Mouse (Mus musculus) bone marrow macrophage, adult 2 months (primary cell): ENCODE data around the gene 1700022I11Rik. TPM values are rescaled to one million over a fixed set of nuclear protein-coding genes. Genes with fewer than 3 reads are reported as not detected.

Source experiments
- H3K27ac ChIP-seq: 2 replicates; pipeline ENCODE4 v1.5.1; 2012; ENCODE audit warnings: low read depth, low read length; ENCODE audit not compliant: insufficient read depth
- H3K4me1 ChIP-seq: 2 replicates; pipeline ENCODE4 v1.6.1; 2012; ENCODE audit warnings: low read length; ENCODE audit not compliant: control insufficient read depth, insufficient read depth
- H3K4me3 ChIP-seq: 2 replicates; pipeline ENCODE4 v1.5.1; 2012; ENCODE audit warnings: mild to moderate bottlenecking, low read length, moderate library complexity; ENCODE audit not compliant: insufficient read depth
- CTCF ChIP-seq: IDR thresholded peaks from 2 replicates; pipeline ENCODE4 v1.5.1; 2012; ENCODE audit warnings: low read depth, mild to moderate bottlenecking, low read length, moderate library complexity
- POLR2A ChIP-seq: IDR thresholded peaks from 2 replicates; pipeline ENCODE4 v1.6.1; 2012; ENCODE audit warnings: mild to moderate bottlenecking, low read depth, low read length, borderline replicate concordance
- polyA plus RNA-seq: library from polyadenylated mRNA; stranded (reverse); fragments of >200 nt; gene quantifications from 2 replicates; pipeline ENCODE4 v1.2.4, GENCODE M21; 2012; ENCODE audit not compliant: missing spikeins, insufficient read depth, insufficient read length

Gene 1700022I11Rik
- polyA plus RNA-seq, 1 experiment, result not detected

DNA sequence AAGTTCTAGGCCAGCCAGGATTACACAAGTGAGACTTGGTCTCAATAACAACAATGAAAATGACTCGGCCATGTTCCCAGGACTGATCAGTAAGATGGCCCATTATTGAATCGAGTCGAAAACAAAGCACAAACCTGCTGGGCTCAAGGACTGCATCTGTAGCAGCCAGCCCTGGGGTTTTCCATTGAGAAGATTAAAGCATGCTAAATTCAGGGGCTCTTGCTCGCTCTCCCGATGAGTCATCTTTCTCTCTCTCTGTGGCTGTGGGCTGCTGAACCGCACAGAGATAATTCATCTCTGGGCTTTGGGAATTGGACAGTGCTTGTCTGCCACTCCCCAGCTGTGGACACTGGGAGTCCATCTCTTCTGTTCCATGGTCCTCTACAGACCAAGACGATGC, 28.0 kb upstream of the 1700022I11Rik start:
- Histone ChIP-seq H3K27ac (no peak overlapping the region), H3K4me3 (no peak overlapping the region), H3K4me1 (no peaks in the 10 kb centered on the region)
- TF ChIP-seq CTCF (no peak), POLR2A (no peak)

DNA sequence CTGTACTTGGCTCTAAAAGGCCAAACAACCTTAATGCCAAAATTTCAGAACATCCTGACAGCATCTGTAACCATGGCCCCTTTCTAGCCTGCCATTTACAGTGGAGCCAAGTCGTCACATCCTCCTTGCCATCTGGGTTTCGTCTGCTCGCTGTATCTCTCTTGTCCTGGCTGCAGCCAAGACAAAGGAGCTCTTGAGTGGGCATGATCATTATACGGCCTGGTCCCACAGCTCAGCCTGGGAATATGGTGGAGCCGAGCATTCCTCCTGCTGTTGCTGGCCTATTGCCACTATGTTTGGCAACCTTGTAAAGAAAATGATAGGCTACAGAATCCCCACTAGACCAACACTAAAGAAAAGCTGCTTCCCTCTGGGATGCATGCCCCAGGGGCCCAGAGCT, 26.1 kb upstream of the 1700022I11Rik start:
- no peak for TF ChIP-seq POLR2A
- no peak for TF ChIP-seq CTCF
- no peak overlapping the region for H3K27ac ChIP-seq
- no peak overlapping the region for H3K4me3 ChIP-seq
- 0 out of 2 replicates have a peak, but pooled peaks cover 3% of the 10 kb centered on the region for H3K4me1 ChIP-seq

DNA sequence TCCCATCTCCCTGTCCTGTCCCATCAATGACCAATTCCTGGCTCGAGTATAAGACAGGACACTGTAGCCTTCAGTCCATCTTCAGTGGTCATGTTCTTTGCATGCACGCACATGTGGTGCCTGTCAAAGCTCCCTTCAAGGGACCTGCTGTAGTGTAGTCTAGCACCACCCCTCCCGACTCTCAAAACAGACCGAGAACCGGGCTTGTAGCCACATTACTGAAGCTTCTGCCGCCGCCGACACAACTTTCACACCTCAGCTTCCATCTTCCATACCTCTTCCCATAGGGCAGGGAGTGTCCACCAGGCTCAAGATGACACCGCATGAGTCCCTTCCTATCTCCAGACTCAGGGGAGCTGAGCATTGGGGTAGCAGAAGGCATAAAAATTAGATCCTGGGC, 25.2 kb upstream of the 1700022I11Rik start:
- TF ChIP-seq CTCF (no peak), POLR2A (no peak)
- Histone ChIP-seq H3K4me3 (no peak overlapping the region), H3K4me1 (peaks cover 6% of the 10 kb centered on the region), H3K27ac (no peak overlapping the region)

DNA sequence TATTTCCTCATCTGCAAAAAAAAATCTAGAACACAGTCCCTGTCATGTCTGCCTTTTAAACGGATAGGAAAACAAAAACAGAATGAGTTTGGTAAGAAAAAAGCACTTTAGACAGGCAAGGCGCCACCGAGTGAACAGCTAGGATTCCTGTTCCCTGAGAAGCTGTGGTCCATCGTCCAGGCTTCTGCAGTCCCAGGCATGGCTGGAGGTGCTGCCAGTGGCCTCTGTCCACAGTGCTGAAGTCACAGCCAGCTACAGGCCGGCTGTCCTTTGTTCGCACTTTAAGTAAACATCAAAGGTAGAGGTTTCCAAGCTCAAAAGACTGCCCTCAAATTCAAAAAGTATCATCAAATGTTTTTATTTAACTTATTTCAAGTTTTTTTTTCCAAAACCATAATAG, 24.4 kb upstream of the 1700022I11Rik start:
- Histone ChIP-seq H3K27ac (no peak overlapping the region), H3K4me3 (no peak overlapping the region), H3K4me1 (peaks cover 7% of the 10 kb centered on the region)
- no peak for TF ChIP-seq POLR2A
- TF ChIP-seq CTCF, result no peak

DNA sequence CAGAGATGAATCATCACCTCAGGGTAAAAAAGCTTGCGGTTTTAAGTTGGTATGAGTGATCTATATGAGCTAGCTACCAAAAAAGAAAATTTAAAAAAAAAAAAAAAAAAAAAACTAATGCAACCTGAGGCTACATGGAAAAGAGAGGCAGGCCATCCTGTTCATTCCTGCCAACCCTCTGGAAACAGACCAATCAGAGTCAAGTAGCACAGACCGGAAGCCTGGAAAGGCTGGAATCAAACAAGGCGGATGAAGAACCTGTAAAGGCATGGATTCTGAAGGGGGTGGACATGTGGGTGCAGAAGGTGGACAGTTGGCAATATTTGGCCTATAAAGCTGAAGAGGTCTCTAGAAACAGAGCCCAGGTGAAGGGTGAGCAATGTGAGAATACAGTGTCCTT, 24.0 kb upstream of the 1700022I11Rik start:
- no peak overlapping the region for H3K4me3 ChIP-seq
- TF ChIP-seq POLR2A (no peak), CTCF (no peak)
- H3K4me1 ChIP-seq, result peaks cover 7% of the 10 kb centered on the region
- H3K27ac ChIP-seq, result no peak overlapping the region

DNA sequence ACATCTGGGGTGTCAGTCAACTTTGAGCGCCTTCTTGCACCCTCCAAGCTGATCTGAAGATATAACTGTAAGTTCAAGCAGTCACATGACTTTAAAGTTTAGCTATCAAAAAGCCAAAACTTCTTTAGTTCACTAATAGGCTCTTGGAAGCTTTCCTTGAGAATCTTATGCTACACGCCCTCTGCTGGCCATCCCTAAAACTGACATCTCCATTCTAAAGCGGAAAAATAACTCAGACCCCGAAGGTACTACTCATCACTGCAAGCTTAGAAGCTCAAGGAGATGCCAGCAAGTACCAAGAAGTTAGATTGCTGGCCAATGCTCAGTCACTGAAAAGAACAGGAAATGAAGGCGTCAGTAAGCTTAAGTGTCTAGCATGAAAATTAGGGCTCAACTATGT, 23.5 kb upstream of the 1700022I11Rik start:
- no peak for TF ChIP-seq CTCF
- no peak for TF ChIP-seq POLR2A
- Histone ChIP-seq H3K27ac (no peak overlapping the region), H3K4me3 (no peak overlapping the region), H3K4me1 (peaks cover 7% of the 10 kb centered on the region)

DNA sequence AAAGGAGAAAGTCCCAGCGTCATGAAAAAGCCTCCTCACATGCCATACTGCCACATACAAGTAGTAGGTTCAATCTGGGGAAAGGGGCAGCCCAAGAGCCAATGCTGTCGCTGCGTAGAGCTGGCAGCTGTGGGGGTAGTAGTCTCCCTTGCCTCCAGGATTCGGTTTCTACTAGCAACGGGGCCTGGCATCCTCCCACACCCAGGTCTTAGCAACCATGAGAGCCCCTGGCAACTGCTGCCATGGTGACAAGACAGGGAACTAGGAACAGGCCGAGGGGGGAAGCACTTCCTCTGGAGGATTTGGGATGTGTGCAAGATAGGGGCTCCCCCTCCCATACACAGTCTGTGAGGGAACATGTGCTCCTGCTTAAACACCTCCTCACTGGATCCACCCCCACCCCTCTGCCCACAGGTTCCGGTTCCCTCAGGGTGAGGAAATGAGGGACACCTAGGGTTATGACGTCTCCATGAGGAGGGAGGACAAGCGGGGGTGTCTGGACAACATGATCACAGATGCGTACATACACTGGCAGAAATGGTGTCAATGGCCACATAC, 22.6 kb upstream of the 1700022I11Rik start:
- no peak overlapping the region for H3K4me3 ChIP-seq
- peaks cover 7% of the 10 kb centered on the region for H3K4me1 ChIP-seq
- no peak overlapping the region for H3K27ac ChIP-seq
- TF ChIP-seq CTCF (no peak), POLR2A (no peak)

DNA sequence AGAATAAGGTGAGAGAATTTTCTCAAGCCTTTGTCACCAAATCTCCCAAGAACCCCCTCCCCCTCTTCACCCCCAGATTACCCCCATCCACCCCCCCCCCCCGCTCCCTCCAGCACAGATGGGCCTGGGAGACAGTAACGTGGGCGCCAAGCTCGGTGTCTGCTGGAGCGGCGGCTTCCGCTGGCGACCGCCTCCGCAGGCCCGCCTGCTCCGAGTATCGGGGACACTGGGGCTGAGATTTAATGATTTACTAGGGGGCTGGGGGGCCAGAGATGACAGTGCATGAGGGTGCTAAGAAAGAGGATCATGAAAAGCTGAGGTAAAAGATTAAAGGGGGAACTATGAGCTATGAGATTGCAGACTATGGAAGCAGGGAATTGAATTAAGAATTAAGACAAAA, 20.9 kb upstream of the 1700022I11Rik start:
- no peak for TF ChIP-seq POLR2A
- no peak for TF ChIP-seq CTCF
- H3K27ac ChIP-seq, result no peak overlapping the region
- H3K4me1 ChIP-seq, result peaks cover 7% of the 10 kb centered on the region
- H3K4me3 ChIP-seq, result no peak overlapping the region

DNA sequence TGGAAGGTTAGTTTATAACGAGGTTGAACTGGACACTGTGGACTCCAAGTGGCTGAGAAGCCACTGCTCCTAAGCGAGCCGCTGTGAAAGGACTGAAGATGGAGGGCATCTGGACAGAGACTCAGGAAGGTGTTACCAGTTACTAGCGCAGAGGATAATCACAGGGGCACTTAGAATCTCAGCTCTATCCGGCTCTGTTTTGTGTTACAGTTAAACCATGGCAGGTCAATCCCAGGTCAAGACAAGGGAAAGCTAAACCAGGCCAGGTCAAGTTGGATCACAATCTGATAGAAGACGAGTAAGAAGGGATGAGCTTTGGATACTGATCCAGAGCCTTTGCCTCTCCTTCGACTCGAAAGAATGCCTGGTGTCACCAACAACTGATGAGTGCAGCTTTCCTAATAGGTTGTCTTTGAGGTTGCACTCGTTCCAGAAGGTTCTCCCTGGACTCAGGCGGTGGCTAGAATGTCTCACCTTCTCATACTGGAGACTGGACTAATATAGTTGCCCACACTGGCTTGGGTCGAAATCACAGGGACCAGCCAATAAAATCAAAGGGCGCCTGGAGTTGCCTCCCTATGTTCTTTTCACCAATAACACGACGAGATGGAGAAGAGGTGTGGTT, 20.2 kb upstream of the 1700022I11Rik start:
- Histone ChIP-seq H3K4me3 (peak overlapping the region; percentile 55), H3K4me1 (peaks cover 7% of the 10 kb centered on the region), H3K27ac (no peak overlapping the region)
- no peak for TF ChIP-seq POLR2A
- TF ChIP-seq CTCF, result no peak

DNA sequence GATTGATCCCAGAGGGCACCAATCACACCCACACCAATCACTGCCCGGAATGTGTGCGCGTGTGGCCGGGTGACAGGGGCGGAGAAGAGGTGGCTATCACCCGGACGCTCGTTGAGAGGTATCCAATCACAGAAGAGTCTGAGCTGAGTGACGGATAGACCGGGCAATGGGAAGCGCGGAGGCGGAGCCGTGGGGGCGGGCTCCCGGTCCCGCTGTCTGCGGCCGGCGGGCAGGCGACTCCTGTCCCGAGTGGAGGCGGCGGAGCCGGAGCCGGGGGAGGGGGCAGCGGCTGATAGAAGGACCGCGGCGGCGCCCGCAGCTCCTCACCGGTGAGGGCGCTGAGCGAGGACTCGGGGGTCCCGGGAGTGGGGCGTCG, 19.7 kb upstream of the 1700022I11Rik start, which contains the start of gene Dnajb5:
Gene Dnajb5, plus strand, starts transcription at position 139 of the 376 bp plus-strand sequence.
- peak within 1 kb of the TSS; percentile 76 for H3K4me3 ChIP-seq
- TF ChIP-seq POLR2A (peak; percentile 80; the same call in 1 of the 2 replicates), CTCF (no peak)
- H3K27ac ChIP-seq, result peak within 1 kb of the TSS; percentile 53
- H3K4me1 ChIP-seq, result peaks cover 10% of the 10 kb centered on the region
